Mouse (Mus musculus) MEL (cell line): ENCODE data around the gene Pak1ip1. TPM values are rescaled to one million over a fixed set of nuclear protein-coding genes. Genes with fewer than 3 reads are reported as not detected.

ENCODE experiments used
- DNase-seq: peaks from one replicate; pipeline ENCODE4 v3.0.0; 2011; ENCODE audit warnings: low read depth, low spot score
- H3K27ac ChIP-seq: 2 replicates; pipeline ENCODE4 v1.5.1; 2012; ENCODE audit warnings: low read depth, mild to moderate bottlenecking, control low read depth, low read length, moderate library complexity; ENCODE audit not compliant: control insufficient read depth
- H3K27me3 ChIP-seq, 2 experiments: fragments of 150-350 bp in 1 of 2; sonication (generic) in 1 of 2; 2 replicates each; pipeline ENCODE4 v1.6.1; 2012; ENCODE audit warnings: low read length in 2 of 2, mild to moderate bottlenecking in 2 of 2, improper control_type of control experiment in 1 of 2, moderate library complexity in 1 of 2; ENCODE audit not compliant: insufficient read depth in 2 of 2, control insufficient read depth in 1 of 2
- H3K36me3 ChIP-seq, 2 experiments: 2 replicates each; pipeline ENCODE4 v1.6.1; 2012 to 2014; ENCODE audit warnings: low read length in 2 of 2, improper control_type of control experiment in 1 of 2, inconsistent platforms in 1 of 2, mild to moderate bottlenecking in 1 of 2; ENCODE audit not compliant: insufficient read depth in 2 of 2, control insufficient read depth in 1 of 2
- H3K4me1 ChIP-seq, 2 experiments: fragments of 150-350 bp in 1 of 2; sonication (generic) in 1 of 2; 2 replicates each; pipeline ENCODE4 v1.6.1; 2012; ENCODE audit warnings: low read length in 2 of 2, improper control_type of control experiment in 1 of 2, mild to moderate bottlenecking in 1 of 2; ENCODE audit not compliant: insufficient read depth in 2 of 2, control insufficient read depth in 1 of 2
- H3K4me3 ChIP-seq, 2 experiments: fragments of 150-350 bp in 1 of 2; sonication (generic) in 1 of 2; 2 replicates each; pipeline ENCODE4 v1.5.1; 2012; ENCODE audit warnings: low read depth in 2 of 2, low read length in 2 of 2, mild to moderate bottlenecking in 2 of 2, moderate library complexity in 2 of 2, control low read depth in 1 of 2, improper control_type of control experiment in 1 of 2; ENCODE audit not compliant: control insufficient read depth in 1 of 2, insufficient read depth in 1 of 2
- H3K79me2 ChIP-seq: 2 replicates; pipeline ENCODE4 v1.6.1; 2012; ENCODE audit warnings: mild to moderate bottlenecking, low read length, moderate library complexity; ENCODE audit not compliant: control insufficient read depth, poor library complexity, insufficient read depth
- H3K9ac ChIP-seq: 2 replicates; pipeline ENCODE4 v1.6.1; 2012; ENCODE audit warnings: low read depth, mild to moderate bottlenecking, control low read depth, low read length, moderate library complexity; ENCODE audit not compliant: control insufficient read depth, poor library complexity, severe bottlenecking
- H3K9me3 ChIP-seq: fragments of 150-350 bp; sonication (generic); replicated peaks from 2 replicates; pipeline ENCODE4 v1.6.1; 2012; ENCODE audit warnings: mild to moderate bottlenecking, low read length, improper control_type of control experiment, moderate library complexity; ENCODE audit not compliant: insufficient read depth
- CHD2 ChIP-seq: IDR thresholded peaks from 2 replicates; pipeline ENCODE4 v1.6.1; 2011; ENCODE audit warnings: low read length, improper control_type of control experiment
- CTCF ChIP-seq, 3 experiments: IDR thresholded peaks in 2 of 3; conservative IDR thresholded peaks in 1 of 3; 2 replicates each; pipeline ENCODE4 v1.5.1; 2011 to 2012; ENCODE audit warnings: low read length in 3 of 3, low read depth in 2 of 3, mild to moderate bottlenecking in 2 of 3, improper control_type of control experiment in 1 of 3, inconsistent platforms in 1 of 3, mixed read lengths in 1 of 3, moderate library complexity in 1 of 3; ENCODE audit not compliant: control insufficient read depth in 1 of 3, insufficient read depth in 1 of 3, poor library complexity in 1 of 3, severe bottlenecking in 1 of 3
- E2F4 ChIP-seq: IDR thresholded peaks from 2 replicates; pipeline ENCODE4 v1.6.1; 2011; ENCODE audit warnings: low read depth, low read length, improper control_type of control experiment, borderline replicate concordance
- ELF1 ChIP-seq: IDR thresholded peaks from 2 replicates; pipeline ENCODE4 v1.6.1; 2014; ENCODE audit warnings: low read depth, mild to moderate bottlenecking, inconsistent platforms, low read length, improper control_type of control experiment, moderate library complexity
- EP300 ChIP-seq, 2 experiments: IDR thresholded peaks; 2 replicates each; pipeline ENCODE4 v1.6.1; 2011; ENCODE audit warnings: improper control_type of control experiment in 2 of 2, low read length in 2 of 2, low read depth in 1 of 2, mild to moderate bottlenecking in 1 of 2
- GATA1 ChIP-seq: IDR thresholded peaks from 2 replicates; pipeline ENCODE4 v1.6.1; 2011; ENCODE audit warnings: low read depth, low read length, improper control_type of control experiment
- HCFC1 ChIP-seq: IDR thresholded peaks from 2 replicates; pipeline ENCODE4 v1.6.1; 2012; ENCODE audit warnings: low read depth, mild to moderate bottlenecking, inconsistent platforms, low read length, improper control_type of control experiment, moderate library complexity
- KAT2A ChIP-seq: conservative IDR thresholded peaks from 2 replicates; pipeline ENCODE4 v1.6.1; 2012; ENCODE audit warnings: low read depth, low read length, improper control_type of control experiment, inconsistent platforms
- MAFK ChIP-seq: IDR thresholded peaks from 2 replicates; pipeline ENCODE4 v1.6.1; 2011; ENCODE audit warnings: low read depth, mild to moderate bottlenecking, low read length, improper control_type of control experiment, borderline replicate concordance
- MAZ ChIP-seq: IDR thresholded peaks from 2 replicates; pipeline ENCODE4 v1.6.1; 2012; ENCODE audit warnings: low read depth, mild to moderate bottlenecking, inconsistent platforms, low read length, improper control_type of control experiment
- MEF2A ChIP-seq: IDR thresholded peaks from 2 replicates; pipeline ENCODE4 v1.6.1; 2014; ENCODE audit warnings: low read depth, mild to moderate bottlenecking, inconsistent platforms, low read length, improper control_type of control experiment; ENCODE audit not compliant: poor library complexity, insufficient replicate concordance, severe bottlenecking; ENCODE audit errors: extremely low read depth
- MXI1 ChIP-seq: IDR thresholded peaks from 2 replicates; pipeline ENCODE4 v1.6.1; 2011; ENCODE audit warnings: mild to moderate bottlenecking, low read depth, low read length, improper control_type of control experiment
- MYB ChIP-seq: IDR thresholded peaks from 2 replicates; pipeline ENCODE4 v1.6.1; 2011; ENCODE audit warnings: mild to moderate bottlenecking, low read depth, low read length, improper control_type of control experiment
- MYC ChIP-seq: IDR thresholded peaks from 2 replicates; pipeline ENCODE4 v1.6.1; 2011; ENCODE audit warnings: low read depth, mild to moderate bottlenecking, low read length, improper control_type of control experiment, moderate library complexity
- NRF1 ChIP-seq: IDR thresholded peaks from 2 replicates; pipeline ENCODE4 v1.6.1; 2014; ENCODE audit warnings: low read depth, mild to moderate bottlenecking, inconsistent platforms, low read length, improper control_type of control experiment, moderate library complexity; ENCODE audit not compliant: poor library complexity, insufficient read depth, severe bottlenecking
- POLR2A ChIP-seq, 2 experiments: IDR thresholded peaks; 2 replicates each; pipeline ENCODE4 v1.6.1; 2011 to 2012; ENCODE audit warnings: low read length in 2 of 2, mild to moderate bottlenecking in 2 of 2, control low read depth in 1 of 2, improper control_type of control experiment in 1 of 2, low read depth in 1 of 2, moderate library complexity in 1 of 2; ENCODE audit not compliant: control insufficient read depth in 1 of 2, insufficient read depth in 1 of 2, poor library complexity in 1 of 2
- POLR2AphosphoS2 ChIP-seq: IDR thresholded peaks from 2 replicates; pipeline ENCODE4 v1.6.1; 2011; ENCODE audit warnings: low read length, improper control_type of control experiment
- POLR2AphosphoS5 ChIP-seq: IDR thresholded peaks from 2 replicates; pipeline ENCODE4 v1.6.1; 2012; ENCODE audit warnings: low read depth, borderline replicate concordance, mild to moderate bottlenecking, inconsistent platforms, low read length, moderate library complexity, mixed read lengths
- RCOR1 ChIP-seq: IDR thresholded peaks from 2 replicates; pipeline ENCODE4 v1.6.1; 2012; ENCODE audit warnings: low read depth, mild to moderate bottlenecking, inconsistent platforms, low read length, improper control_type of control experiment
- SMC3 ChIP-seq: IDR thresholded peaks from 2 replicates; pipeline ENCODE4 v1.6.1; 2011; ENCODE audit warnings: low read depth, low read length, improper control_type of control experiment
- TAL1 ChIP-seq: IDR thresholded peaks from 2 replicates; pipeline ENCODE4 v1.6.1; 2012; ENCODE audit warnings: mild to moderate bottlenecking, inconsistent platforms, low read length, moderate library complexity, mixed read lengths
- TBP ChIP-seq: IDR thresholded peaks from 2 replicates; pipeline ENCODE4 v1.8.0; 2011; ENCODE audit warnings: low read depth, low read length, improper control_type of control experiment
- TCF12 ChIP-seq: IDR thresholded peaks from 2 replicates; pipeline ENCODE4 v1.6.1; 2014; ENCODE audit warnings: low read depth, mild to moderate bottlenecking, inconsistent platforms, low read length, improper control_type of control experiment, moderate library complexity
- USF1 ChIP-seq: IDR thresholded peaks from 2 replicates; pipeline ENCODE4 v1.6.1; 2014; ENCODE audit warnings: low read depth, mild to moderate bottlenecking, inconsistent platforms, low read length, improper control_type of control experiment, moderate library complexity
- USF2 ChIP-seq, 2 experiments: IDR thresholded peaks; 2 replicates each; pipeline ENCODE4 v1.6.1; 2011 to 2012; ENCODE audit warnings: improper control_type of control experiment in 2 of 2, low read length in 2 of 2, borderline replicate concordance in 1 of 2, inconsistent platforms in 1 of 2, low read depth in 1 of 2, mild to moderate bottlenecking in 1 of 2; ENCODE audit not compliant: insufficient read depth in 1 of 2
- ZKSCAN1 ChIP-seq: IDR thresholded peaks from 2 replicates; pipeline ENCODE4 v1.6.1; 2012; ENCODE audit warnings: low read depth, mild to moderate bottlenecking, inconsistent platforms, low read length, improper control_type of control experiment, moderate library complexity
- ZNF384 ChIP-seq: IDR thresholded peaks from 2 replicates; pipeline ENCODE4 v1.6.1; 2012; ENCODE audit warnings: low read depth, mild to moderate bottlenecking, inconsistent platforms, low read length, improper control_type of control experiment
- polyA plus RNA-seq, 2 experiments: library from polyadenylated mRNA; stranded (reverse) in 1 of 2; unstranded in 1 of 2; fragments of >175 nt in 1 of 2; fragments of >200 nt in 1 of 2; gene quantifications; 2 replicates each; pipeline versions ENCODE4 v1.2.1 to v1.2.4; 2012; ENCODE audit warnings: low replicate concordance in 2 of 2, low read depth in 1 of 2; ENCODE audit not compliant: insufficient read length in 2 of 2, insufficient read depth in 1 of 2, missing spikeins in 1 of 2
- total RNA-seq: library from RNA; depleted of rRNA; stranded (reverse); fragments of 300-350 nt; gene quantifications from 2 replicates; pipeline ENCODE4 v1.2.3, GENCODE M21; 2012

Gene Pak1ip1
- total and polyA plus RNA-seq, 3 experiments = 101 to 109 TPM; not detected in 1

GRCm38 (mm10) chr13:41022099-41022498, 21.3 kb downstream of the Pak1ip1 start:
- H3K4me3 ChIP-seq = no peak overlapping the region
- no peaks in the 10 kb centered on the region for H3K9me3 ChIP-seq
- no peak overlapping the region for H3K27ac ChIP-seq
- H3K27me3 ChIP-seq = no peaks in the 10 kb centered on the region
- no peak overlapping the region for H3K9ac ChIP-seq
- H3K4me1 ChIP-seq = peaks cover 5 to 30% of the 10 kb centered on the region in 2 experiments
- H3K36me3 ChIP-seq = peaks cover 4 to 23% of the 10 kb centered on the region in 2 experiments
- no peak for TF ChIP-seq USF1
- TF ChIP-seq CTCF (IDR thresholded peaks at IDR 0.05 in 2 of 3, conservative IDR thresholded peaks at IDR 0.05 in 1 of 3; ENCODE audit: control insufficient read depth in 1 of 3, insufficient read depth in 1 of 3, low read depth in 2 of 3, low read length in 3 of 3, poor library complexity in 1 of 3, severe bottlenecking in 1 of 3) = no peak
- TF ChIP-seq MXI1 = no peak
- TF ChIP-seq SMC3 = no peak
- no peak for TF ChIP-seq GATA1
- TF ChIP-seq TCF12 = no peak
- TF ChIP-seq RCOR1 = no peak
- no peak for TF ChIP-seq ZNF384
- TF ChIP-seq TBP = no peak
- TF ChIP-seq E2F4 = no peak
- no peak for TF ChIP-seq ZKSCAN1
- no peak for TF ChIP-seq EP300 (IDR thresholded peaks at IDR 0.05; ENCODE audit: low read depth in 1 of 2, low read length in 2 of 2)
- H3K79me2 ChIP-seq = peaks cover 9% of the 10 kb centered on the region
- DNase-seq = no peak

- H3K27ac ChIP-seq = no peak overlapping the region
- DNase-seq = no peak
- no peaks in the 10 kb centered on the region for H3K27me3 ChIP-seq
- peaks cover 0 to 2% of the 10 kb centered on the region in 2 experiments; a peak in 2 of 4 replicates for H3K36me3 ChIP-seq
- H3K4me1 ChIP-seq = peaks cover 0 to 11% of the 10 kb centered on the region in 2 experiments; a peak in 2 of 4 replicates
- TF ChIP-seq CTCF (IDR thresholded peaks at IDR 0.05 in 2 of 3, conservative IDR thresholded peaks at IDR 0.05 in 1 of 3; ENCODE audit: control insufficient read depth in 1 of 3, insufficient read depth in 1 of 3, low read depth in 2 of 3, low read length in 3 of 3, poor library complexity in 1 of 3, severe bottlenecking in 1 of 3) = no peak
- no peak for TF ChIP-seq MXI1
- TF ChIP-seq POLR2A (IDR thresholded peaks at IDR 0.05; ENCODE audit: control insufficient read depth in 1 of 2, insufficient read depth in 1 of 2, low read depth in 1 of 2, low read length in 2 of 2, poor library complexity in 1 of 2) = no peak
- no peak for TF ChIP-seq CHD2
- TF ChIP-seq ELF1 = no peak
- TF ChIP-seq MAFK = no peak
- TF ChIP-seq POLR2AphosphoS5 = no peak
- TF ChIP-seq USF2 (IDR thresholded peaks at IDR 0.05; ENCODE audit: borderline replicate concordance in 1 of 2, insufficient read depth in 1 of 2, low read depth in 1 of 2, low read length in 2 of 2) = no peak
- TF ChIP-seq MYC = no peak
- TF ChIP-seq TBP = no peak
- no peak for TF ChIP-seq POLR2AphosphoS2
- no peak for TF ChIP-seq MEF2A
- TF ChIP-seq E2F4 = no peak
- TF ChIP-seq KAT2A = no peak
- TF ChIP-seq NRF1 = no peak
- TF ChIP-seq ZKSCAN1 = no peak
- no peak for TF ChIP-seq MYB
- TF ChIP-seq HCFC1 = no peak
- no peak for TF ChIP-seq MAZ
- TF ChIP-seq TAL1 = no peak
- no peak overlapping the region for H3K9ac ChIP-seq
- no peak overlapping the region for H3K4me3 ChIP-seq
- no peaks in the 10 kb centered on the region for H3K9me3 ChIP-seq
- H3K79me2 ChIP-seq = no peaks in the 10 kb centered on the region
These were observed 29.3 kb downstream of the Pak1ip1 start for GRCm38 (mm10) chr13:41030098-41030497.
